Mouse (Mus musculus) kidney, embryonic 15.5 days (tissue): Measurements from ENCODE around the gene Mical2. TPM values are rescaled to one million over a fixed set of nuclear protein-coding genes. Genes with fewer than 3 reads are reported as not detected.
A peak's percentile ranks its signal among the peaks of the same experiment; 100 is the strongest.

Experiments used
- ATAC-seq: fragments of 200-750 bp; cut with Nextera tagmentation; replicated peaks from 2 replicates; pipeline ENCODE4 v1.8.0; 2017; ENCODE audit warnings: moderate TSS enrichment; ENCODE audit not compliant: low FRiP score
- H3K27ac ChIP-seq: fragments of 300-500 bp; sonication (generic); 2 replicates; pipeline ENCODE4 v1.5.1; 2015; ENCODE audit warnings: mild to moderate bottlenecking, inconsistent platforms
- H3K27me3 ChIP-seq: fragments of 300-500 bp; sonication (generic); 2 replicates; pipeline ENCODE4 v1.6.1; 2015; ENCODE audit warnings: inconsistent platforms
- H3K36me3 ChIP-seq: fragments of 300-500 bp; sonication (generic); 2 replicates; pipeline ENCODE4 v1.6.1; 2015; ENCODE audit warnings: inconsistent platforms
- H3K4me1 ChIP-seq: fragments of 300-500 bp; sonication (generic); 2 replicates; pipeline ENCODE4 v1.6.1; 2015; ENCODE audit warnings: inconsistent platforms
- H3K4me2 ChIP-seq: fragments of 300-500 bp; sonication (generic); 2 replicates; pipeline ENCODE4 v1.6.1; 2015; ENCODE audit warnings: moderate library complexity, mild to moderate bottlenecking, inconsistent platforms
- H3K4me3 ChIP-seq: fragments of 300-500 bp; sonication (generic); replicated peaks from 2 replicates; pipeline ENCODE4 v1.5.1; 2015; ENCODE audit warnings: mild to moderate bottlenecking, inconsistent platforms
- H3K9ac ChIP-seq: fragments of 300-500 bp; sonication (generic); 2 replicates; pipeline ENCODE4 v1.6.1; 2015; ENCODE audit warnings: mild to moderate bottlenecking, inconsistent platforms
- H3K9me3 ChIP-seq: fragments of 300-500 bp; sonication (generic); replicated peaks from 2 replicates; pipeline ENCODE4 v1.6.1; 2016; ENCODE audit warnings: inconsistent platforms
- WGBS: fragments of 180-500 bp; shearing (Covaris S2); methylation state at CpG from one replicate; pipeline ENCODE4 v1.1.7; 2015; ENCODE audit warnings: mixed read lengths; 5-methylcytosine and 5-hydroxymethylcytosine counted together
- polyA plus RNA-seq: library from polyadenylated mRNA; unstranded; fragments of >200 nt; fragmentation: Nextera tagmentation; extraction: Ambion mirVana; gene quantifications from 2 replicates; pipeline ENCODE4 v1.2.1, GENCODE M21; 2015

Gene Mical2
- polyA plus RNA-seq, 1 experiment from 2014 or later = 7.5 TPM

- no peak overlapping the region for H3K27ac ChIP-seq
- no peak overlapping the region for H3K9ac ChIP-seq
- no peaks in the 10 kb centered on the region for H3K9me3 ChIP-seq
- 0 out of 2 replicates have a peak, but pooled peaks cover under 1% of the 10 kb centered on the region for H3K27me3 ChIP-seq
- H3K36me3 ChIP-seq = no peaks in the 10 kb centered on the region
- 68% methylated on average over 5 of the region's 5 CpGs for WGBS
- ATAC-seq = no peak
- no peak overlapping the region for H3K4me2 ChIP-seq
- peaks cover 46% of the 10 kb centered on the region for H3K4me1 ChIP-seq
- no peak overlapping the region for H3K4me3 ChIP-seq
Observed at GRCm38 (mm10) chr7:112272692-112273091, 47.0 kb downstream of the Mical2 start.

- H3K9ac ChIP-seq = no peak overlapping the region
- no peaks in the 10 kb centered on the region for H3K36me3 ChIP-seq
- no peak overlapping the region for H3K4me2 ChIP-seq
- H3K27ac ChIP-seq = no peak overlapping the region
- H3K9me3 ChIP-seq = no peaks in the 10 kb centered on the region
- no peak for ATAC-seq
- H3K4me1 ChIP-seq = peaks cover 50% of the 10 kb centered on the region
- no peak overlapping the region for H3K4me3 ChIP-seq
- WGBS = 65% methylated on average over 6 of the region's 6 CpGs
- no peaks in the 10 kb centered on the region for H3K27me3 ChIP-seq
Observed at GRCm38 (mm10) chr7:112273451-112273850, 47.8 kb downstream of the Mical2 start.

- H3K4me3 ChIP-seq = no peak overlapping the region
- no peaks in the 10 kb centered on the region for H3K9me3 ChIP-seq
- no peaks in the 10 kb centered on the region for H3K27me3 ChIP-seq
- H3K36me3 ChIP-seq = no peaks in the 10 kb centered on the region
- peaks cover 59% of the 10 kb centered on the region for H3K4me1 ChIP-seq
- no peak overlapping the region for H3K9ac ChIP-seq
- H3K27ac ChIP-seq = 0 out of 2 replicates have a peak overlapping the region, but pooled peaks have one; percentile 7
- 64% methylated on average over 2 of the region's 2 CpGs for WGBS
- H3K4me2 ChIP-seq = no peak overlapping the region
- no peak for ATAC-seq
Observed at GRCm38 (mm10) chr7:112274611-112275010, 49.0 kb downstream of the Mical2 start.

- 56% methylated on average over 3 of the region's 3 CpGs for whole genome bisulfite sequencing
Observed at GRCm38 (mm10) chr7:112275093-112275492, 49.4 kb downstream of the Mical2 start.

GRCm38 (mm10) chr7:112275883-112276282, 50.2 kb downstream of the Mical2 start:
- peak; percentile 76 for ATAC-seq
- no peaks in the 10 kb centered on the region for H3K9me3 ChIP-seq
- no peaks in the 10 kb centered on the region for H3K36me3 ChIP-seq
- H3K4me1 ChIP-seq = peaks cover 71% of the 10 kb centered on the region
- no peaks in the 10 kb centered on the region for H3K27me3 ChIP-seq
- 38% methylated on average over 2 of the region's 2 CpGs for WGBS
- H3K9ac ChIP-seq = no peak overlapping the region
- peak overlapping the region; percentile 45 for H3K27ac ChIP-seq
- H3K4me3 ChIP-seq = no peak overlapping the region
- 0 out of 2 replicates have a peak overlapping the region, but pooled peaks have one; percentile 2 for H3K4me2 ChIP-seq

More at GRCm38 (mm10) chr7:112275093-112275492, 49.4 kb downstream of the Mical2 start:
- no peak for ATAC-seq
- Histone ChIP-seq H3K27ac (peak overlapping the region; percentile 0; the same call in 1 of the 2 replicates), H3K9me3 (no peaks in the 10 kb centered on the region), H3K4me1 (peaks cover 63% of the 10 kb centered on the region), H3K4me3 (no peak overlapping the region), H3K27me3 (no peaks in the 10 kb centered on the region), H3K36me3 (no peaks in the 10 kb centered on the region), H3K4me2 (no peak overlapping the region), H3K9ac (no peak overlapping the region)

DNA sequence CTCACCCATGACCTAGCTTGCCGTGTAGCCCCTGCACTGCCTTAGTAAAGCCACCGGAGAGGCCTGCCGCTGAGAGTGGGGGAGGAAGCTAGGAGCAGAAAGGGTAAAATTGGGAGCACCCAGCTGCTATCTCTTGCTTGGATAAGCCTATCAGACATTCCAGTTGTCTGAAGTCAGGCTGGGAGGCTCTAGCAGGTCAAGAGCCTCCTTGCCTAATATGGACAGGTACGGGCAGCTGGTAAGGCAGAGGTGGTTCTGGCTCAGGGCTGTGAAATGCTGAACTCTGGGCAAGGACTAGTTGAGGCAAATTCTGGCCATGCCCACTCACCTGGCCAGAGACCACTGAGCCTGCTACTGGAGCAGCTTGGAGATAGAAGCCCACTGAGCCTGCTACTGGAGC, 51.2 kb downstream of the Mical2 start:
- H3K4me3 ChIP-seq = no peak overlapping the region
- no peaks in the 10 kb centered on the region for H3K36me3 ChIP-seq
- no peak overlapping the region for H3K4me2 ChIP-seq
- ATAC-seq = no peak
- H3K27ac ChIP-seq = peak overlapping the region; percentile 45; the same call in 1 of the 2 replicates
- no peaks in the 10 kb centered on the region for H3K9me3 ChIP-seq
- peaks cover 72% of the 10 kb centered on the region for H3K4me1 ChIP-seq
- 51% methylated on average over 4 of the region's 4 CpGs for WGBS
- no peak overlapping the region for H3K9ac ChIP-seq
- H3K27me3 ChIP-seq = no peaks in the 10 kb centered on the region

GRCm38 (mm10) chr7:112278648-112279047, 53.0 kb downstream of the Mical2 start:
- Histone ChIP-seq H3K9ac (no peak overlapping the region), H3K9me3 (no peaks in the 10 kb centered on the region), H3K36me3 (no peaks in the 10 kb centered on the region), H3K4me2 (no peak overlapping the region), H3K4me1 (peaks cover 59% of the 10 kb centered on the region), H3K27me3 (no peaks in the 10 kb centered on the region), H3K4me3 (no peak overlapping the region), H3K27ac (peak overlapping the region; percentile 37)
- WGBS = 58% methylated on average over 4 of the region's 4 CpGs
- ATAC-seq = no peak

- no peak overlapping the region for H3K27ac ChIP-seq
- ATAC-seq = no peak
Observed at GRCm38 (mm10) chr7:112280474-112280873, 54.8 kb downstream of the Mical2 start.

DNA sequence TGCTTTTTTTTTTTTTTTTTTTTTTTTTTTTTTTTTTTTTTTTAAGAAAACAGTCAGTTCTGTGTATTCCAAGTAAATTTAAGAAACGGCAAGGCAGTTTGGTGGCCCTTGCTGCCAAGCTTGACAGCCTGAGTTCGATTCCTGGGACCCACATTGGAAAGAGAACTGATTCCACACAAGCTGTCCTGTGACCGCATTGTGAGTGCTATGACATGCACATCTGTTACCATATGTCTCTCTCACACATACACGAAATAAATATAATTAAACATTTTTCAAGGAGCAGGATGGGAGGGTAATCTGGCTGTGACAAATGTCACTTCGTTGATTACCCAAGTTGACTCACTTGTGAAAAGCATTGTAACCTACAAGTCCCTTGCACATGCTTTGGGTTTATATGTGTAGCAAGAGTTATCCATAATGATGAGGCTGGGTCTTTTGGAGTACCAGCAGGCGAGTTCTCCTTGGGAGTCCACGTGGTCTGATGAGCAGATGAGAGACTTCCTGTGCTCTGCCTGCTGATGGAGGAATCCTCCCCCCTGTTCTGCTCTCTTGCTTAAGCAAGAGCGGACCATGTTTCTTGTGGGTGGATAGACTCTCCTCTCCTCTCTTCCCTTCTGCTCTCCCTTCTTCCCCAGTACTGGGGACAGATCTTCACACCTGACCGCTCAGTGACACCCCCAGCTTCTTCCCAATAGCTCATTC, 58.1 kb downstream of the Mical2 start:
- no peak for ATAC-seq
- 70% methylated on average over 9 of the region's 9 CpGs for WGBS

More at GRCm38 (mm10) chr7:112280474-112280873, 54.8 kb downstream of the Mical2 start:
- Histone ChIP-seq H3K4me2 (no peak overlapping the region), H3K9ac (no peak overlapping the region), H3K9me3 (no peaks in the 10 kb centered on the region), H3K4me1 (peaks cover 46% of the 10 kb centered on the region), H3K4me3 (no peak overlapping the region), H3K36me3 (no peaks in the 10 kb centered on the region), H3K27me3 (no peaks in the 10 kb centered on the region)
- 33% methylated on average over 3 of the region's 3 CpGs for WGBS

GRCm38 (mm10) chr7:112285573-112285972, 59.9 kb downstream of the Mical2 start:
- 77% methylated on average over 8 of the region's 8 CpGs for WGBS
- no peak for ATAC-seq
- Histone ChIP-seq H3K4me1 (peaks cover 20% of the 10 kb centered on the region), H3K9ac (no peak overlapping the region), H3K9me3 (no peaks in the 10 kb centered on the region), H3K36me3 (no peaks in the 10 kb centered on the region), H3K27me3 (no peaks in the 10 kb centered on the region), H3K4me2 (no peak overlapping the region), H3K4me3 (no peak overlapping the region), H3K27ac (no peak overlapping the region)

More for the DNA sequence above, 58.1 kb downstream of the Mical2 start:
- H3K9me3 ChIP-seq = no peaks in the 10 kb centered on the region
- H3K4me1 ChIP-seq = peaks cover 22% of the 10 kb centered on the region
- no peaks in the 10 kb centered on the region for H3K36me3 ChIP-seq
- no peak overlapping the region for H3K4me2 ChIP-seq
- H3K27me3 ChIP-seq = no peaks in the 10 kb centered on the region
- H3K27ac ChIP-seq = 0 out of 2 replicates have a peak overlapping the region, but pooled peaks have one; percentile 10
- H3K9ac ChIP-seq = no peak overlapping the region
- no peak overlapping the region for H3K4me3 ChIP-seq

DNA sequence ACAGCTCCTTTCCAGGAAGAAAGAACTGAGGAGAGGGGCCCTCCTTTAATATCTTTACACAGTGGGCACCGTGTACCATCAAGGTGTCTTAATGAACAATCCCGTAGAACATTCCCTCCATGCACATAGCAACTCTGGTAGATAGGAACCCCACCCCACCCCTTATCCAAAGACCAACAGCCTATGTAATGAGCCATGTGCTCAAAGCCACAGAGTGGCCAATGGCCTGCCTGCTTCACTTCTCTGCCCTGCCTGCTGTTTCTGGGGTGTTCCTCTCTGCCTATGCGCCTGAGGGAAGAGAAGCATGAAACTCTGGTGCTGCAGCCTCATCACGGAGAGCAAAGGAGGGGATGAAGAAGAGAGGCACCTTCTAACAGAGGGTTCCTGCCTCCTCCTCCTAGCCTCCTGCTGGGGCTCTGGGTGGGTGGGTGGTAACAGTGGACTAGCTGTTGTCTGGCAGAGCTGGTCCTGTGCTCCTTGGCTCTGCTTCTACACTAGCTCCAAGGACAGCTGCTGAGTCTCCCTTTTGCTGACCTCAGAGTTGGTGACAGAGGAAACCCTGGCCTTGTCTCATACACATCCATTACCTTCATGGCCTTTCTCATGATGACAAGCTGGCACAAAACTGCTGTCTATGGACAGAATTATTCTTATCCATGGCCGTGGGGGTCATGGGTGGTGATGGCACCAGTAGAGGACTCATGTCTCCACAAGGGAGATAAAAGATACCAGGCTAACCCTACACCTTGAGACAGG, 62.9 kb downstream of the Mical2 start:
- Histone ChIP-seq H3K36me3 (no peaks in the 10 kb centered on the region), H3K27ac (no peak overlapping the region), H3K4me3 (no peak overlapping the region), H3K27me3 (no peaks in the 10 kb centered on the region), H3K4me1 (peaks cover 22% of the 10 kb centered on the region), H3K9me3 (no peaks in the 10 kb centered on the region), H3K4me2 (no peak overlapping the region), H3K9ac (no peak overlapping the region)
- no peak for ATAC-seq
- 93% methylated on average over 5 of the region's 5 CpGs for WGBS

DNA sequence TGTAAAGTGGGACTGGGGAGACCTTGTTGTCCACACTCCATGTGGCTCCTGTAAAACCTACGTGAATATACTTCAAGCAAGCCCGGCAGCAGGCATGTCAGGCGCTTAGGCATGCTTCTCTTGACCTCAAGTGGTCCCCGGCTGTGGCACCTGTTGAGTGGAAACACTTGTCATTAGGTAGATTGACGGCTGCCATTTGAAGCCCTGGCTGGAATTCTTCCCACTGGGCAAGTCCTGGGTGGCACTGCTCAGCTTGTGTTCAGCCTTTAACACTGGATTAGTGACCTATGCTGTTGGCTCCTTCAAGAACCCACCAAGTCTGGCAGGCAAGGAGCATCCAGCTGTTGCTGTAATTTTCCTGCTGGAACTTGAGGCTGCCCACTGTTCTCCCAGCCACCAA, 63.9 kb downstream of the Mical2 start:
- Histone ChIP-seq H3K36me3 (no peaks in the 10 kb centered on the region), H3K27me3 (no peaks in the 10 kb centered on the region), H3K4me3 (no peak overlapping the region), H3K9ac (no peak overlapping the region), H3K9me3 (no peaks in the 10 kb centered on the region), H3K27ac (no peak overlapping the region), H3K4me1 (peaks cover 29% of the 10 kb centered on the region), H3K4me2 (no peak overlapping the region)
- no peak for ATAC-seq
- 82% methylated on average over 5 of the region's 5 CpGs for WGBS
